Mouse (Mus musculus) liver, embryonic 15.5 days (tissue): ENCODE data around the gene Syt12. TPM values are rescaled to one million over a fixed set of nuclear protein-coding genes. Genes with fewer than 3 reads are reported as not detected.
A peak's percentile ranks its signal among the peaks of the same experiment; 100 is the strongest.

ENCODE experiments used
- ATAC-seq: fragments of 200-750 bp; cut with Nextera tagmentation; 2 replicates; pipeline ENCODE4 v1.8.0; 2017; ENCODE audit warnings: moderate number of reproducible peaks, mild to moderate bottlenecking, moderate library complexity; ENCODE audit not compliant: insufficient read depth
- H3K27ac ChIP-seq: fragments of 300-500 bp; sonication (generic); replicated peaks from 2 replicates; pipeline ENCODE4 v1.5.1; 2015; ENCODE audit warnings: mild to moderate bottlenecking, inconsistent platforms
- H3K27me3 ChIP-seq: fragments of 300-500 bp; sonication (generic); 2 replicates; pipeline ENCODE4 v1.6.1; 2015; ENCODE audit warnings: mild to moderate bottlenecking, inconsistent platforms
- H3K36me3 ChIP-seq: fragments of 300-500 bp; sonication (generic); replicated peaks from 2 replicates; pipeline ENCODE4 v1.6.1; 2015; ENCODE audit warnings: moderate library complexity, mild to moderate bottlenecking, inconsistent platforms
- H3K4me1 ChIP-seq: fragments of 300-500 bp; sonication (generic); replicated peaks from 2 replicates; pipeline ENCODE4 v1.6.1; 2015; ENCODE audit warnings: inconsistent platforms
- H3K4me2 ChIP-seq: fragments of 300-500 bp; sonication (generic); 2 replicates; pipeline ENCODE4 v1.6.1; 2015; ENCODE audit warnings: moderate library complexity, mild to moderate bottlenecking, inconsistent platforms
- H3K4me3 ChIP-seq: fragments of 300-500 bp; sonication (generic); replicated peaks from 2 replicates; pipeline ENCODE4 v1.5.1; 2015; ENCODE audit warnings: mild to moderate bottlenecking, inconsistent platforms
- H3K9ac ChIP-seq: fragments of 300-500 bp; sonication (generic); 2 replicates; pipeline ENCODE4 v1.6.1; 2015; ENCODE audit warnings: moderate library complexity, mild to moderate bottlenecking, inconsistent platforms
- H3K9me3 ChIP-seq: fragments of 300-500 bp; sonication (generic); replicated peaks from 2 replicates; pipeline ENCODE4 v1.6.1; 2016; ENCODE audit warnings: inconsistent platforms
- WGBS: fragments of 180-500 bp; shearing (Covaris S2); methylation state at CpG from one replicate; pipeline ENCODE4 v1.1.7; 2015; ENCODE audit warnings: mixed read lengths; ENCODE audit not compliant: insufficient replicate concordance; 5-methylcytosine and 5-hydroxymethylcytosine counted together
- polyA plus RNA-seq: library from polyadenylated mRNA; unstranded; fragments of >200 nt; fragmentation: Nextera tagmentation; extraction: Ambion mirVana; gene quantifications from 2 replicates; pipeline ENCODE4 v1.2.1, GENCODE M21; 2015

The Syt12 gene
- polyA plus RNA-seq, 1 experiment from 2014 or later = 0.12 TPM

DNA sequence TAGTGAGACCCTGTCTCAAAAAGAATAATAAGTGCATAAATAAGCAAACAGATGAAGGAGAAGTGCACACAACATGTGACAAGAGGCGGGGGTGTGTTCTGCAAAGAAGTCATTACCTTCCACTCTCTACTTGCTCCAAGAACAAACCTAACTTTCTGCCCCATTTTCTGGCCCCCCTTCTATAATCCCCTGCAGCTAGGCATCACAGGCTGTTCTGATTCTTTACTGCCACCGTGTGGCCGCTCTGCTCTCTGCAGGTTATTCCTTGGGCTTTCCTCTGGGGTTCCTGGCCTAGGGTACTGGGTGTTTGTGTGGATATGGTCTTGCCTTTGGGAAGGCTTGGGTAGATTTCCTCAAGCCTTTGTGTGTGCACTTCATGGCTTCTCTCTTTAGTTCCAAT, 34.8 kb downstream of the Syt12 start:
- peaks cover 38% of the 10 kb centered on the region for H3K4me1 ChIP-seq
- 3% methylated on average over 3 of the region's 3 CpGs for whole genome bisulfite sequencing
- peaks cover 37% of the 10 kb centered on the region for H3K27me3 ChIP-seq
- H3K4me2 ChIP-seq = no peak overlapping the region; the same call in 1 of the 2 replicates
- H3K36me3 ChIP-seq = no peaks in the 10 kb centered on the region
- no peaks in the 10 kb centered on the region for H3K9me3 ChIP-seq
- H3K27ac ChIP-seq = peak overlapping the region; percentile 59
- no peak overlapping the region for H3K9ac ChIP-seq
- H3K4me3 ChIP-seq = no peak overlapping the region
- no peak for ATAC-seq

DNA sequence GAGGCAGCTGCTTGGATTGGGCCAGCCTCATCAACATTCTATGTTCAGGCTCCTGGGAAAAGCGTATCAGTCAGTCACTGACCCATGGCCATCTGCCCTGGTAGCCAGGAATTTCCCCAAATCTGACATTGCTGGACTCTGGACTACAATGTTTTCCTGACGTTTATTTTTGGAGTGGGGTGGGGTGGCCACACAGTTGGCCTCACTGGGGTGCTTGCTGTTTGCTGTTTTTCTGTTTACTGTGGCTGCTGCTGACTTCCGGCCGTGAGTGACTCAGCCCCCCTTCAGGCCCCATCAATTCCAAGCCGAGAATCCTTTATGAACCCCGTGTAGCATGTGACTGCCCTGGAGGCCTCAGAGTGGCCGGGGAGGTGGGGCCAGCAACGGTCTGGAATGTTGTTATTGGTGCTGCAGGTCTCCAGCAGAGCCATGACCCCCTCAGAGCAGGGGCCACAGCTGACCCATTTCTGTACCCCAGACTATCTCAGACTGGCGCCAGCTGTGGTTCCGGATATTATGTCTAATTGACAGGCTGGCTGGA, 35.6 kb downstream of the Syt12 start:
- Histone ChIP-seq H3K36me3 (no peaks in the 10 kb centered on the region), H3K27ac (peak overlapping the region; percentile 59), H3K4me2 (peak overlapping the region; percentile 27; the same call in 1 of the 2 replicates), H3K4me3 (no peak overlapping the region), H3K4me1 (peaks cover 38% of the 10 kb centered on the region), H3K27me3 (peaks cover 45% of the 10 kb centered on the region), H3K9ac (no peak overlapping the region), H3K9me3 (no peaks in the 10 kb centered on the region)
- ATAC-seq = peak; percentile 61
- 32% methylated on average over 10 of the region's 10 CpGs for WGBS

DNA sequence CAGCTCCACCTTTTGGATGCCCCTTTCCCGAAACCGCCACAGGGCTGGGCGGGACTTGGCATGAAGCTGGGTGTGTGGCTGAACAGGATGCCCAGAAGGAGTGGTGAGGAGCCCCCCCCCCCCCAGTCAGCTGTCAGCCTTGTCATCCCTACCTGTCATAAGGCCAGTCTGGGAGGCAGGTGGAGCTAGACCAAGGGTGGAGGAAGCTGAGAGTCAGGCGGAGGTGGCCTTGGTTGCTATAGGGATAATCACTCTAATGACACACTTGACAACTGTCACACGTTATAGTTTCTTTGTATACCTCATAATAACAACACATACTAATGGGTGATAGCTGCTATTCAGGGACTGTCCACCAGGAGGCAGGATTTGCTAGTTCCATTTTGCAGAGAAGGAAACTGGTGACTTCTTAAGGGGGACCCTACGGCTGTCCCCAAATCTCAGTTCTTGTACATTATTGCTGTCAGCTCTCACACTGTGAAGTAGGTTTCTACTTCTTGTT, 36.1 kb downstream of the Syt12 start:
- Histone ChIP-seq H3K27me3 (peaks cover 45% of the 10 kb centered on the region), H3K4me1 (peaks cover 38% of the 10 kb centered on the region), H3K4me2 (no peak overlapping the region), H3K36me3 (no peaks in the 10 kb centered on the region), H3K9me3 (no peaks in the 10 kb centered on the region), H3K27ac (0 out of 2 replicates have a peak overlapping the region, but pooled peaks have one; percentile 59), H3K4me3 (no peak overlapping the region), H3K9ac (no peak overlapping the region)
- WGBS = 19% methylated on average over 6 of the region's 6 CpGs
- ATAC-seq = no peak

- Histone ChIP-seq H3K4me3 (peak overlapping the region; percentile 59), H3K27ac (no peak overlapping the region), H3K9me3 (no peaks in the 10 kb centered on the region), H3K4me1 (peaks cover 38% of the 10 kb centered on the region), H3K36me3 (no peaks in the 10 kb centered on the region), H3K9ac (no peak overlapping the region), H3K4me2 (peak overlapping the region; percentile 59), H3K27me3 (peaks cover 45% of the 10 kb centered on the region)
- WGBS = 15% methylated on average over 8 of the region's 8 CpGs
- ATAC-seq = no peak
Measured at GRCm38 (mm10) chr19:4440222-4440621, 37.0 kb downstream of the Syt12 start.

GRCm38 (mm10) chr19:4439161-4439801, 38.0 kb downstream of the Syt12 start, which contains the start of gene Rhod:
TSS of gene Rhod (minus strand) at chr19:4439432.
- Histone ChIP-seq H3K4me2 (peak within 1 kb of the TSS; percentile 59), H3K27ac (peak within 1 kb of the TSS; percentile 64; the same call in 1 of the 2 replicates), H3K27me3 (peaks cover 45% of the 10 kb centered on the region), H3K4me3 (peak within 1 kb of the TSS; percentile 59), H3K9ac (no peak within 1 kb of the TSS; the same call in 1 of the 2 replicates), H3K36me3 (no peaks in the 10 kb centered on the region), H3K9me3 (no peaks in the 10 kb centered on the region), H3K4me1 (peaks cover 38% of the 10 kb centered on the region)
- peak; percentile 38 for ATAC-seq
- WGBS = 2% methylated on average over 45 of the region's 51 CpGs

- Histone ChIP-seq H3K4me2 (peak overlapping the region; percentile 59), H3K27ac (peak overlapping the region; percentile 64; the same call in 1 of the 2 replicates), H3K36me3 (no peaks in the 10 kb centered on the region), H3K27me3 (peaks cover 45% of the 10 kb centered on the region), H3K4me1 (peaks cover 38% of the 10 kb centered on the region), H3K9me3 (no peaks in the 10 kb centered on the region), H3K9ac (no peak overlapping the region; the same call in 1 of the 2 replicates), H3K4me3 (peak overlapping the region; percentile 59)
- WGBS = 13% methylated on average over 8 of the region's 8 CpGs
- no peak for ATAC-seq
Measured at GRCm38 (mm10) chr19:4438791-4439160, 38.5 kb downstream of the Syt12 start.

GRCm38 (mm10) chr19:4437886-4438285, 39.4 kb downstream of the Syt12 start:
- H3K27ac ChIP-seq = no peak overlapping the region
- no peak overlapping the region for H3K4me3 ChIP-seq
- H3K9me3 ChIP-seq = no peaks in the 10 kb centered on the region
- no peak overlapping the region for H3K9ac ChIP-seq
- peaks cover 45% of the 10 kb centered on the region for H3K27me3 ChIP-seq
- no peaks in the 10 kb centered on the region for H3K36me3 ChIP-seq
- peaks cover 38% of the 10 kb centered on the region for H3K4me1 ChIP-seq
- 26% methylated on average over 6 of the region's 6 CpGs for WGBS
- ATAC-seq = no peak
- H3K4me2 ChIP-seq = peak overlapping the region; percentile 59; the same call in 1 of the 2 replicates

DNA sequence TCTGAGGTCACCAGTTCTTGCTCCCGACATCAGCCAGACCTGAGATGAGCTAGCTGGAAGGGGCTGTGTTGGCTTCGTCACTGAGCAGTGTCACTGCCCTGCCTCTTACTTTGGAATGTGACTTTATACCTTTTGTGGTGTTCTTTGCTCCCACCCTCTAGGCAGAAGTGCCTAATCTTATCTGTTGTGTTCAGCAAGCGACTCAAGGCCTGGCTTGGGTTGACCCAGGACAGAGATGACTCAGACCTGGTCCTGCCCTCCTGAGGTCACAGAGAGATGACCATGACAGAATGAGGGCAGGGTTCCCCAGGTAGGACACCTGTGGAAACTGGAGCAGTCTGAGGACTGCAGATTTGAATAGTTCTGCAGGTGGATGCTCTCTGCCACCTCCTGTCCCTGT, 41.0 kb downstream of the Syt12 start:
- Histone ChIP-seq H3K4me1 (peaks cover 27% of the 10 kb centered on the region), H3K27ac (no peak overlapping the region), H3K4me2 (no peak overlapping the region), H3K9me3 (no peaks in the 10 kb centered on the region), H3K9ac (no peak overlapping the region), H3K27me3 (peaks cover 45% of the 10 kb centered on the region), H3K4me3 (no peak overlapping the region), H3K36me3 (no peaks in the 10 kb centered on the region)
- ATAC-seq = no peak
- WGBS = 40% methylated on average over 3 of the region's 3 CpGs

DNA sequence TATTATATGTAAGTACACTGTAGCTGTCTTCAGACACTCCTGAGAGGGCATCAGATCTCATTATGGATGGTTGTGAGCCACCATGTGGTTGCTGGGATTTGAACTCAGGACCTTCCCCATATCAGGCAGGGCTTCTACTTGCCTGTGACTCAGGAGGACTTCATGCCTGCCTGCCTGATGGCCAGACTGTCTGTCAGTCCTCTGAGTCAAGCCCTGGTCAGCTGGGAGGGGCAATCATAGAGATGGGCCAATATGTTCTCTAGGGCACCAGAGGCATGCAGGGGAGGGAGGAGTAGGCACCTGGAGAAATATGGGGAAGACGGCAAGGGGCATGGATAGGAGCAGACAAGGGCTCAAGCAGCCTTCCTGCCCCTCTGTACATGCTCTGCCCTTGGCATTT, 42.2 kb downstream of the Syt12 start:
- 59% methylated on average over 1 of the region's 1 CpGs for WGBS
- Histone ChIP-seq H3K36me3 (0 out of 2 replicates have a peak, but pooled peaks cover 3% of the 10 kb centered on the region), H3K4me1 (peaks cover 14% of the 10 kb centered on the region), H3K27me3 (peaks cover 33% of the 10 kb centered on the region), H3K4me2 (no peak overlapping the region), H3K9ac (no peak overlapping the region), H3K9me3 (no peaks in the 10 kb centered on the region), H3K27ac (no peak overlapping the region), H3K4me3 (no peak overlapping the region)
- no peak for ATAC-seq

GRCm38 (mm10) chr19:4433756-4434155, 43.5 kb downstream of the Syt12 start:
- Histone ChIP-seq H3K27me3 (peaks cover 21% of the 10 kb centered on the region), H3K4me3 (no peak overlapping the region), H3K9me3 (no peaks in the 10 kb centered on the region), H3K36me3 (0 out of 2 replicates have a peak, but pooled peaks cover 3% of the 10 kb centered on the region), H3K27ac (no peak overlapping the region), H3K9ac (no peak overlapping the region), H3K4me1 (peaks cover 8% of the 10 kb centered on the region), H3K4me2 (no peak overlapping the region)
- 66% methylated on average over 1 of the region's 1 CpGs for WGBS
- ATAC-seq = no peak

GRCm38 (mm10) chr19:4430091-4430620, 47.1 kb downstream of the Syt12 start:
- 0 out of 2 replicates have a peak, but pooled peaks cover 6% of the 10 kb centered on the region for H3K36me3 ChIP-seq
- H3K4me2 ChIP-seq = no peak overlapping the region
- WGBS = 64% methylated on average over 4 of the region's 4 CpGs
- no peak overlapping the region for H3K9ac ChIP-seq
- H3K9me3 ChIP-seq = no peaks in the 10 kb centered on the region
- no peaks in the 10 kb centered on the region for H3K27me3 ChIP-seq
- no peak for ATAC-seq
- H3K4me1 ChIP-seq = no peaks in the 10 kb centered on the region
- H3K4me3 ChIP-seq = no peak overlapping the region
- H3K27ac ChIP-seq = no peak overlapping the region
